Mouse (Mus musculus) erythroblast, embryonic 14.5 days (primary cell): ENCODE data around the gene Mlh3.

Experiments used
- GATA1 ChIP-seq: IDR thresholded peaks from 2 replicates; pipeline ENCODE4 v1.6.1; 2012; ENCODE audit warnings: low read length, inconsistent platforms, mixed read lengths
- TAL1 ChIP-seq: IDR thresholded peaks from 3 replicates; pipeline ENCODE4 v1.6.1; 2012; ENCODE audit warnings: low read length, inconsistent platforms, mixed read lengths

DNA sequence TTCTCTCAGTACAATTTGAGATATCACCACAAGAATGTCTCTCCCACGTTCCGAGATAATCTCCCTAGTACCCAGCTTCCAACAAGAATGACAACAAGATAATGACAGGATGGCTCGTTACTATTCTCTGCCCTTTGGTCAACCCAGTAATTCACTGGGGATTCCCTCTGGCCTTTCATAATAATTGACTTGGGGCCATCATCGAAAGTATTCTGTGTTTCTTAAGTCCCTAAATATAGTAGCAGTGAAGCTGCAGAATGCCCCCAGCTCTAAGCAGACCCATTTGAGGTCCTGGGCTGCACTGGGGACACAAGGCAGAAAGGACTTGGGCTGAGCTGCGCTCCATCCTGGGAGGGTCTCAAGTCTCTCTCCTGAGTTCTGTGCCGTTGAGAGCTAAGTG is 21.9 kb upstream of the Mlh3 start:
- TF ChIP-seq GATA1 = no peak
- TF ChIP-seq TAL1 = no peak
